Mouse (Mus musculus) embryo, embryonic 10 days (tissue): ENCODE data around the gene Gm33543.
A peak's percentile ranks its signal among the peaks of the same experiment; 100 is the strongest.

Source experiments
- DNase-seq: peaks from one replicate; pipeline ENCODE4 v3.0.0-alpha.2; 2015; ENCODE audit warnings: low spot score

The Gm33543 gene

DNA sequence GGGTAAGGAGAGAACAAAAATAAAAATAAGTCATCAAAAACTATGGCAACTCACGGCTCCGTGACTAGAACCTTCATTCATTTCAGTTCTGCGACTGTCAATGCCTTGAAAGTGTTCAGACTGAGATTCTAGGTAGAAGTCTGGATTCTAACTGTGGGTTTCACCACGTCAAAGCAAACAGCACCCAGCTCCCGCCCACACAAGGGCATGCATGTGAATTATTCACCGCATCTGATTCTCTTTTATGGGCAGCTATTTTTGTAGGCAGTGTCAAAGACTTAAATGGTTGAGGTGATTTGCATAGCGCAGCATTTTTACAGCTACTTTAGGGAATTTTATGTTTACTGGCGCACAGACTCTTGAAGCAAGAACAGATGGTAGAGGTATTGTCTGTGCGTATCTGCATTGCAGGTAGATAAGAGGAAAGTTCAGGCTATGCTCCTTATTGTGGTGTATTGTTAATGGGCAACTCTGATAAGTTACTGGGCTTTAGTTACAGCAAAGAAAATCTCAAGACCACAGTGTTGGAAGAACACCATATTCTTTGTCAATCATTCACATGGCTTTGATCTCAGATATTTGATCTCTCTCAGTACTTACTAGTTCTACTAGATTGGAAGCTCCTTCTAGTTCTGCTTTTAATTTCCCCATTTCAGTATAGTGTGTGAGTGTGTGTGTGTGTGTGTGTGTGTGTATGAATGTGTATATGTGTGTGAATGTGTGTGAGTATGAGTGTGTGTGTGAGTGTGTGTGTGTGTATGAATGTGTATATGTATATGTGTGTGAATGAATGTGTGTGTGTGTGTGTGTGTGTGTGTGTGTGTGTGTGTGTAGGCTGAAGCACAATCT, at the start of gene Gm33543:
Gene Gm33543 (minus strand): TSS at position 142 of the 849 bp plus-strand sequence.
- DNase-seq, result no peak

- no peak for DNase-seq
Measured at GRCm38 (mm10) chr10:95892132-95892531, 49.4 kb upstream of the Gm33543 start.

DNA sequence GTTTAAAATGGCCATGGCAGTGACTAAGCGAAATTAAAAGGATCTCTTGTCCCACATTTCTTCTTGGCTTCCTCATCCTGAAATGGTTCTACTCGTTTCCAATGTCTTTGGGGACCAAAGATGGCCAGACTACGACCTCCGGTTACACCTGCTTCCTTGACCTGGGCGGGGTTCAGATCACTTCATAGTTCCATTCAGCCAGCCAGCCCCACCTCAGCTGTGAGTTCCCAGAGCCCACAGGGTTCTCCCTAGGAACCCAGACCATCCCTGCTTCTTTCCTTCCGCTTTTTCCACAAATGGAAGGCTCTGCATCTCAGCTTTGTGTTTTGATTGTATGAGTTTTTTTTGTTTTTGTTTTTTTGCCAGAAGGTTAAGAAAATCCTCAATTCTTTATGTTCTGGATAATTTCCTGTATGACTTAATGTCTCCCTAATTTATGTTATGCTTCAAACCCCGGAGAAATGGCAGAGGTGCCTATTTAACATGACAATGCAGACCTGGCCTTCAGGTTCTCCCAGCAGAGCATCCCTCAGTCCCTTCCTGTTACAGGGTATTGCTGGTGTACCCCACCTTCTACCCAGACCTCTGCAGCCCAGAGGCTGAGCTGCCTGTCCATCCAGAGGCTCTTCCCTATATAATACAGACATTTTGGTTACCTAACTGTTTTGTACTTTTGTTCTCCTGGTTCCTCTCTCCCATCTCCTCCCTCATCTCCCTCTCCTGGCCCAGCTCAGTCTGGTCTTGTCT, 48.7 kb upstream of the Gm33543 start:
- no peak for DNase-seq

DNA sequence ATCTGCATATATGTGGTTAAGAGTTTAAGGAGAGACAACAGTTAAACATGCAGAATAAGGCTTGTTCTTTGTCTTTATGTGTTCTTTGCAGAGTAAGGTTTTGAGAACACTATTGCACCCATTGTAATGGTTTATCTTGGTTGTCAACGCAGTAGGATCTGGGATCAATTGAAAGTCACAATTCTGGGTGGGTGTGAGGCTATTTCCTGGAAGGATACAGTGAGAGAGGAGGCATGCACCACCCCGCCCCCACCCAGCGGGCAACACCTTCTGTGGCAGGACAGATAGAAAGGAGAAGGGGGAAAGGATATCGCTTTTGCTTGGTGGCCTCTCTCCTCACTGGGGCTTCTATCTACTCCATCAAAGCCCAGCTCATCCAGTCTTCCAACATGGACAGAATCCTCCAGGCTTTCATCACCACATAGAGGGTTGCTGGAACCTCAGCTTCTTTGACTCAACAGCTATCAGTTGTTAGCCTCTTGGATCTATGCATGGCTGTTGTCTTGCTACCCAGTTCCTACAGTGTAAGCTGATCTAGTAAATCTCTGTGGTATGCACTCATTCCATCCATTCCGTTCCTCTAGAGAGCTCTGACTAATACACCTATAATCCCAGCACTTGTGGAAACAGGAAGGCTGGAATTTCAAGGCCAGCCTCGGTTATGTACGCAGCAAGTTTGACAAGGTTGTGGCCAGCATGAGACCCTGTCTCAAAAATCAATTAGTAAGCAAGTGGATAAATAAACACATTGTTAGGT, 41.2 kb upstream of the Gm33543 start:
- DNase-seq, result no peak

DNA sequence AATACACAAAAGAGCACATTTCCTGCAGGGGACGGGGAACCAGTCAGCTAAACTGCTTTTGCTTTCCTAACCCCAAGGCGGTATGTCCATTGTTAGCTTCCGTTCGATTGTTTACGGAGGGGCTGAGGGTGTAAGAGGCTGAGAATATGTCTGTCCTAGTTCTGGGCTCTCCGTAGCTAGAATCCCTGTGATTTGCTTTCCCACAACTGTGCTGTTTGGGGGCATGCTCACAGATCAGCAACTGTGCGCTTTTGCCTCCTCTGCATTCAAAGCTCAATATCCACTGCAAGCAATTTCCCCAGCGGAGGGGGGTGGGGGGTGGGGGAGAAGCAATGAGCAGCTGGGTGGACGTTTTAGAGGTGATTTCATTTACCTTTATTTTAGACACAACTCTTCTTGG, 39.3 kb upstream of the Gm33543 start:
- no peak for DNase-seq

DNA sequence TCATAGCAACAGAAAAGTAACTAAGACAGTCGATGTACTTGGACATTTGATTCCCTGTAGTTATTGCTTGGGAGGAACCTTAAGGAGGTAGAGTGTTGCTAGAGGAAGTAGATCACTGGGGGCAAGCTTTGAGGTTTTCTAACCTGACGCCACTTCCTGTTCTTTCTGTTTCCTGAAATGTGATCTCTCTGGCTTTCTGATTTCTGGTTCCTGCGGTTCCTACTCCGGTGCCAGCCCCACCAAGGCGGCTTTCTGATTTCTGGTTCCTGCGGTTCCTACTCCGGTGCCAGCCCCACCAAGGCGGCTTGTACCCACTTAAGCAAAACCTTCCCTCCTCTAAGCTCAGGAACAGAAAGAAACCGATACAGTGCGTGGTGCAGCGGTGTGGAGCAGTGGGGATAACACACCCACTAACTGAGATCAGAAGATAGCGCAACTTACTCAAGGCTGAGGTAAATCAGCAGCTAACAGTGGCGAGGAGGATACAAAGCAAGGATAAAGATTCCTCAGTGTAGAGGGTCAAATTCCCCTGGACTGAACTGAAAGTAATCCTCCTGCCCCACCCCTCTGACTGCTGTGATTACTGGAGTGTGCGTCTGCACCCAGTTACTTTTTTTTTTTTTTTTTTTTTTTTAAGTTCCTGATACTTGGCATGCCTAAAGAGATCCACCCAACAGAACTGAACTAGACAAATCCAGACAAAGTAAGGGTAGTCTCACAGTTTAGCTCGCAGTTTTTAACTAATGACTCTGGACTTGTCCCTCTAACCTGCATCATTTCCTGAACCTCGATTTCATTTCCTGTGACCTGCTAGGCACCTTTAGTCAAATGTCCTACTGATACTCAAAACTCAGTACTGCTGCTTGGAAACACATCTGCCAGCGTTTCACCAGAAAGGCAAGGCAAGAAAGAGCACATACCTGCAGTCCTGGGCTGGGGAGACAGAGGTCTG, 37.5 kb upstream of the Gm33543 start:
- DNase-seq, result no peak

DNA sequence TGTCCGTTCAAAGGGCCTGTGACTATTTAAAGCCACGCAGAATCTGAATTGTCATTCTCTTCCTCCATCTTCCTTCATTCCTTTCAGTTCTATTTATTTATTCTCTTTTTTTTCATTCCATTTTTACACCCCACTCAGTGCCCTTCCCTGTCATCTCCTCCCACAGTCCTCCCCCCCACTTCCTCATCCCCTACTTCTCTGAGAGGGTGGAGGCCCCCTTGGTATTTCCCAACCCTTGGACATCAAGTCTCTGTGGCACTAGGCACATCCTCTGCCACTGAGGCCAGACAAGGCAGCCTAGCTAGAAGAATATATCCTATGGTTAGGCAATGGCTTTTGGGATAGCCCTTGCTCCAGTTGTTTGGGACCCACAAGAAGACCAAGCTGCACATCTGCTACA, 28.1 kb upstream of the Gm33543 start:
- DNase-seq, result no peak

DNA sequence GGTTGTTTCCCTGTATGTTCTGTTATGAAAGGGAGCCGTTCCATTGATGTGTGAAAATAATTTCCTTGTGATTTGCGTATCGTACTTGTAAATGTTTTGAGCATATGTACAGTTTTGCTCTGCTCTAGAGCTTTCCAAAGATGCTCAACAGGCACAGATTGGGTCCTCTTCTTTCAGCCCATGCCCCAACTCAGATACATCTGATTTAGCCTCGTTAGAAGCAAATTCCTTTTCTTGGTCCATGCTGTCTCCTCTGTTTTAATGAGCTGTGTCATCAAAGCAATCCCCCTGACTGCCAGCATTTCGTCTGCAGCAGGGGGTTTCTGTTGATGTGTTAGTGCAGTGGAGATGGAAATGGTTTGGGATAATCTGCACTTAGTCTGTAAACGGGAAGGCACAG, 25.6 kb upstream of the Gm33543 start:
- DNase-seq, result no peak

DNA sequence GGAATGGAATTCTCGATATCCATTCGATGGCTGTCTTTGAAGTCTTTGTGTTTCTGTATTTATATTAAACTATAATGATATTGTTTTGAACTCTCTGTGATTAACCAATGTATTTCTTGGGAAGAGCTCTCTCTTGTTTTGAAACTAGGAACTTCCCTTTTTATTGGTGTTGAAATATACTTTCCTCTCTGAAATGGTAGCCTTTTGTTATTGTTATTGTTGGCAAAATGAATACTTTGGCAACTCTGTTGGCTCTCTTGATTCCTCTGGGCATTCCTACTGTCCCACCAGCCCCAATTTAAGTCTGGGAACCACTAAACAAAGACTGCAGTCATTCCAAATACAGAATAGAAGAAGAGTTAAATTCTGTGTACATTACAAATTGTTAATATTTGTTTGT, 24.9 kb upstream of the Gm33543 start:
- no peak for DNase-seq

DNA sequence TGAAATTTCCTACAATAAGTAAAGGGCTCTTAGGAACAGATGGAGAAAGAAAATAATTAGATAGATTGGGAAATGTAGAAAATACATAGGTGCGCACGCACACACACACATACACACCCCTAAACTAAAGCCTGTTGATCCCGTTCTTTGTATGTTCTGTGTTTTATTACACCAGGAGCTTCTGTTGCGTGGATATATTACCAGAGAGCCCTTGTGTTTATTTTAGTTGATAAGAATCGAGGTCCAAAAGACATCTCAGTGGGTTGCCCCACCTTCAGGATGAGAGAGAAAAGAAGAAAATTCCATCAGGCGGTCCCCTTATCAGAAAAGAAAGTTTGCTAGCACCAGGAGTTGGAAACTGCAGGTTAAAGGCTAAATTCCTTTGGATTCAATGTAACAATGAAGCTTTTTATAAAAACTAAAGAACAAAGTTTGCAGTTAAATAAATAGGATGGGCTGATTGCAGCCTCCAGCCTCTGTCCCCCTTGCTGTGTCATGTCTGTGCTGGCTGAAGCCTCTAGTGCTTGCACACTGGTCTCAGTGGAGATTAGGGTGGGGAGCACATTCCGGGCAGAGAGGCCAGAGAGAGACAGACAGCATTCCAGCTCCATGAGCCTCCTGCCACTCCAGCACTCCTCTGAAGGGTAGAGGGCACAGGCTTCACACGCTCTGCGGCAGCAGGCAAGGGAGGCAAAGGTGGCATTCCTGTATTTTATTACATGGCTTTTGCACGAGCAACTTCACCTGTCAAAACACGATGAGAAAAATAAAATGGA, 21.8 kb upstream of the Gm33543 start:
- peak; percentile 34 for DNase-seq

- DNase-seq, result no peak
Measured at GRCm38 (mm10) chr10:95862664-95863063, 19.9 kb upstream of the Gm33543 start.

- peak; percentile 86 for DNase-seq
Measured at GRCm38 (mm10) chr10:95858164-95858563, 15.4 kb upstream of the Gm33543 start.

GRCm38 (mm10) chr10:95855411-95855810, 12.7 kb upstream of the Gm33543 start:
- DNase-seq, result no peak

GRCm38 (mm10) chr10:95850504-95850903, 7.8 kb upstream of the Gm33543 start:
- no peak for DNase-seq

DNA sequence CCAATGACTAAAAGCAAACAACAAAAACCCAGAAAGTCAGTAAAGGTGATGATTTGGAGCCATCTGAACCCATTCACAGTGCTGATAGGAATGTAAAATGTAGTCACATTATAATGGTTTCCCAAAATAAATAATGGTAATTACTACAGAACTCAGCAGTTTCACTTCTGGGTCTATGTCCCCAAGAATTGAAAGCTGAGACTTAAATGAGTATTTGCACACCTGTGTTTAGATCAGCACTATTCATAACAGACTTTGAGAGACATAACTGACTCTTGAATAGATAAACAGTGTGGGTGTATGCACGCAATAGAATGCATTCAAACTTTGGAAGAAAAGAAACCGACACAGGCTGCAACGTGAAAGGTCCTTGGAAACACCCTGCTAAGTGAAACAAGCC, 4.0 kb upstream of the Gm33543 start:
- DNase-seq, result no peak

DNA sequence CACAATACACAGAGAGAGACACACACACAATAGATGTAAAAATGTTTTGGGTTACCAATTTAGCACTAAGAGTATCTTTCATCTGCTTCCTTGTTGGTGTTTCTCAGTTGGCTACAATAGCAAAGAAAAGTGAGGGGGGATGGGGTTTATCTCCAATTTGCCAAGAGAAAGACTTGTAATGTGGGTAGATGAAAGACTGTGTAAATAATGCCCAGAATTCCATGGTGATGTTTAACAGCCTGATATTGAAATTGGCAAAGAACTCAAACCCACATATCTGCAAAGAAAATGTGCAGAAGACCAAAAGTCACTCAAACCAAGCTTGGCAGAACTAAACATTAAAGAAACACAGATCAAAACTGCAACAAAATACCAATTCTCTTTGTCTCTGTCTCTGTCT, 3.6 kb upstream of the Gm33543 start:
- DNase-seq, result no peak

DNA sequence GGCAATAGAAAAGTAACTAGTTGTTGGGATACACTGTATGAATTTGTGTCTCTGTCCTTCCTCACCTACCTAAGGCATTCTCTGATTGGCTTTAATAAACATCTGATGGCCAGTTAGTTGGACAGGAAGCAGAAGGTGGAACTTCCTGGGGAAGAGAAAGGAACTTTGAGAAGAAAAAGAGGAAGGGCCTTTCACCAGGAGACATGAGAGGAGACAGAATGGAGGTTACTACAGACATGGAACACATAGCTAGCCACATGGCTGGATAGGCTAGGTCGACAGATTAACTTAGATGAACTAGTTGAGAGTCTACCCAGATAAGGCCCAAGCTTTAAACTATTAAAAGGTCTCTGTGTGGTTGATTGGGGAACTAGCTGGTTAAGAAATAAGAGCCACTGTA, 1.1 kb upstream of the Gm33543 start:
- no peak for DNase-seq

DNA sequence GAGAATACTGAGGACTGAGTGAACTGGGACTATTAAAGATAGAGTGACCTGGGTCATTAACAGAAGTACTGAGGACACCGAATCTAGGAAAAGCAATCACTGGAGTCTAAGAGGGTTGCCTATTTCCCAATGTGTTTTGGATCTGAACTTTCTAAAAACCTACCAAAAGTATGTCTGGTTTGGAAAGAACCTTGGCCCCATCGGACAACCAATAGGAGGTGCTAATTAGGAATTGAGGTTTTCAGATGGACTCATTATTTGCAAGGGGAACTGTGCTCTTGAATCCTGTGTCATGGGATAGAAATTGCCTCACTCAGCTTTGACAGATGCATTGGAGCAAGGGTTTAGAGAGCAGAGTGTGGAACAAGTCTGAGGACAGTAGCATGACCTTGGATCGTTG, 1.5 kb downstream of the Gm33543 start:
- no peak for DNase-seq

DNA sequence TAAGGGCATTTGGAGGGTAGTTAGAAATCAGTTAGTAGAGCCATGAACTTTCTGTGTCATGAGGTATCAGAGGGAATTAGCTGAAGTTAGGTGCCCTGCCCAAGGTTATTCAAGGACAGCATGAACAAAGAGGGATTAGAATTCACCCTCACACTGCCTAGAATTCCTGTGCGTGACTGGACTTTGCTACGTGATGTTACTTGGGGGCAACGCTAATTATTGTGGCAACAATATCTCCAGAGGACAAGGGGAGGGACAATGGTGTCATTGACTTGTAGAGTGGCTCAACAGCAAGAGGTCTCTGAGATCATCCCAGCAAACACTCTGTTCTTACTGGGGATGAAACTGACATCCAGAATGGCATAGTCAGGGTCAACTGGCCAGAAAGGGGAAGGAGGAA, 2.9 kb downstream of the Gm33543 start:
- no peak for DNase-seq

DNA sequence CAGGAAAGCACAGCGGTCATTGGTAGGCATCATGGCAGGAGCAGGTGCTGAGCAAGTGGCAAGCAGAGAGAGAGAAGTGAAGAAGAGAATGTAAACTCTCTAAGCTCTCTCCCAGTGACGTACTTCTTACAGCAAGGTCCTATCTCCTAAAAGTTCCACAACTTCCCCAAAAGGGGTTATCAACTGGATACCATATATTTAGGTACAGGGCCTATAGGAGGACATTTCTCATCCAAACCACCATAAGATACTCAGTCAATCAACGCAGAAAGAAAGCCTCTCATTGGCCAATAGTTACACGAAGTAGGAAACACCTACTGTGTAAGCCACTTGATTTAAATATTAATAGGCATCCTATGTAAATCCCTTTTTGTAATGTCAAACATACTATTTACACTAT, 3.7 kb downstream of the Gm33543 start:
- no peak for DNase-seq
